Mouse (Mus musculus) ES-E14 (cell line): ENCODE measurements at regions not wholly inside any gene's neighbourhood (a gene's known extent, or its start where the extent isn't known, plus 50 kb on each side); places are given as distances from the start of the nearest gene placed in this dataset.

ENCODE experiments used
- DNase-seq: peaks from one replicate; pipeline ENCODE4 v3.0.0-alpha.2; 2013; ENCODE audit warnings: low read depth, low spot score
- H3K27ac ChIP-seq: 2 replicates; pipeline ENCODE4 v1.5.1; 2012; ENCODE audit warnings: low read depth, mild to moderate bottlenecking, low read length, moderate library complexity, mixed read lengths; ENCODE audit not compliant: poor library complexity, insufficient read depth, severe bottlenecking
- H3K36me3 ChIP-seq: 2 replicates; pipeline ENCODE4 v1.6.1; 2012; ENCODE audit warnings: mild to moderate bottlenecking, low read length, moderate library complexity, mixed read lengths; ENCODE audit not compliant: control insufficient read depth, poor library complexity, insufficient read depth, severe bottlenecking
- H3K4me1 ChIP-seq, 2 experiments: fragments of 150-350 bp in 1 of 2; sonication (generic) in 1 of 2; 2 replicates each; pipeline ENCODE4 v1.6.1; 2012; ENCODE audit warnings: low read length in 2 of 2, mild to moderate bottlenecking in 1 of 2, mixed read lengths in 1 of 2; ENCODE audit not compliant: control insufficient read depth in 2 of 2, insufficient read depth in 2 of 2, poor library complexity in 1 of 2
- H3K4me3 ChIP-seq, 2 experiments: fragments of 150-350 bp in 1 of 2; sonication (generic) in 1 of 2; 2 replicates each; pipeline ENCODE4 v1.5.1; 2012; ENCODE audit warnings: low read length in 2 of 2, low read depth in 1 of 2, mild to moderate bottlenecking in 1 of 2, mixed read lengths in 1 of 2; ENCODE audit not compliant: insufficient read depth in 1 of 2, poor library complexity in 1 of 2, severe bottlenecking in 1 of 2
- H3K9ac ChIP-seq: 2 replicates; pipeline ENCODE4 v1.6.1; 2012; ENCODE audit warnings: low read depth, mild to moderate bottlenecking, low read length, mixed read lengths; ENCODE audit not compliant: poor library complexity, insufficient read depth, severe bottlenecking
- H3K9me3 ChIP-seq: fragments of 150-350 bp; sonication (generic); 2 replicates; pipeline ENCODE4 v1.6.1; 2012; ENCODE audit warnings: low read depth, mild to moderate bottlenecking, low read length; ENCODE audit not compliant: control insufficient read depth, insufficient read depth
- CHD2 ChIP-seq: IDR thresholded peaks from 2 replicates; pipeline ENCODE4 v1.6.1; 2014; ENCODE audit warnings: mild to moderate bottlenecking, low read depth, low read length, inconsistent platforms
- HCFC1 ChIP-seq: IDR thresholded peaks from 2 replicates; pipeline ENCODE4 v1.6.1; 2012; ENCODE audit warnings: low read length, inconsistent platforms, borderline replicate concordance; ENCODE audit not compliant: insufficient read depth
- MAFK ChIP-seq: IDR thresholded peaks from 2 replicates; pipeline ENCODE4 v1.6.1; 2014; ENCODE audit warnings: mild to moderate bottlenecking, low read depth, low read length, inconsistent platforms; ENCODE audit not compliant: insufficient read depth
- ZC3H11A ChIP-seq: IDR thresholded peaks from 2 replicates; pipeline ENCODE4 v1.6.1; 2012; ENCODE audit warnings: low read depth, mild to moderate bottlenecking, inconsistent platforms, low read length, borderline replicate concordance
- ZNF384 ChIP-seq: IDR thresholded peaks from 2 replicates; pipeline ENCODE4 v1.6.1; 2012; ENCODE audit warnings: low read depth, low read length, inconsistent platforms
- in situ Hi-C, 2 experiments: fragments of 600-800 bp; cut with MboI; formaldehyde crosslinking; loops; one replicate each; pipeline ENCODE4 v1.15.1; 2025; ENCODE audit warnings: low sequenced_read_pairs in 2 of 2, inconsistent platforms in 1 of 2; ENCODE audit not compliant: unreplicated experiment in 2 of 2

DNA sequence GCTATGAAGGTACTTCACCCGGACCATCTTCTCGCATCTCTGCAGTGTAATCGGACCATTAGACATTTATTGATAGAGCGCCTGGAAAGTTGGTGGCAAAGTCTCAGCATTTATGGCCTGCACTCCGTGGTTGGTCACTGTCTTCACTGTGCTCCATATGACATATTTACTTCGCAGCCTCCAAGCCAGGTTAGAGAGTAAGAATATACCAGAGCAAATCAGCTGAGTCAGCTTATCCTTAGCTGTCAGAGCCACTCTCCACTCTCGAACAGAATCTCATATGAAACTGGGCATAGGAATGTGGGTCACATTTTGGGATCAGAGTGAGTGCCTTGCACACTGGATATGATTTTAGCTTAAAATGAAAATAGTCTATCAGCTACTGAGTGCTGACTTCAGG, 212.3 kb downstream of the 1700010I14Rik start:
- in situ Hi-C loops = no loop called here
- TF ChIP-seq MAFK (peak; percentile 84), ZC3H11A (no peak), ZNF384 (no peak)
- Histone ChIP-seq H3K4me1 (peaks cover 5 to 6% of the 10 kb centered on the region in 2 experiments; a peak in 2 of 4 replicates), H3K4me3 (no peak overlapping the region), H3K9me3 (no peaks in the 10 kb centered on the region), H3K9ac (no peak overlapping the region), H3K27ac (no peak overlapping the region), H3K36me3 (no peaks in the 10 kb centered on the region)
- no peak for DNase-seq

DNA sequence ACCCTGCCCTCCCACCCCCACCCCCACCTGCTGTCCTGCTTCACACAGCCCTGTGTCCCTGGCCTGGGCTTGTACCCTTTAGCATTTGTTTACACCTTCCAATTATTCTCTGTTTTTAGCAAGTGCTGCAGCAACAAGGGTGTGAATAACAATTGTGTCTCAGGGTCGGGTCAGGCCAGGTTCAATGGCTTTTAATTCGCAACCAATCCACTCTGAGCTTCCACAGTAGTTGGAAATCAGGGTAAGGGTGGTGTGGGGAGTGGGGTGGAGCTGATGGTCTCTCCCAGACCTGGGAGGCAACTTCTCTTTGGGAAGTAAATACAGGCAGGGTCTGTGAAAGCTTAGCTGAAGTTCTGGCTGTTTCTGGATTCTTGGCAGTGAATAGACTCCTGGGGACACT, 214.4 kb downstream of the 1700010I14Rik start:
- DNase-seq = peak; percentile 74
- in situ Hi-C loops = no loop called here
- H3K27ac ChIP-seq = no peak overlapping the region
- TF ChIP-seq ZC3H11A = no peak
- TF ChIP-seq HCFC1 = no peak
- no peak for TF ChIP-seq MAFK
- TF ChIP-seq CHD2 = no peak
- no peak for TF ChIP-seq ZNF384
- H3K9ac ChIP-seq = no peak overlapping the region
- H3K4me1 ChIP-seq = peaks cover 5 to 6% of the 10 kb centered on the region in 2 experiments; a peak in 2 of 4 replicates
- H3K36me3 ChIP-seq = no peaks in the 10 kb centered on the region
- no peaks in the 10 kb centered on the region for H3K9me3 ChIP-seq
- H3K4me3 ChIP-seq = no peak overlapping the region

DNA sequence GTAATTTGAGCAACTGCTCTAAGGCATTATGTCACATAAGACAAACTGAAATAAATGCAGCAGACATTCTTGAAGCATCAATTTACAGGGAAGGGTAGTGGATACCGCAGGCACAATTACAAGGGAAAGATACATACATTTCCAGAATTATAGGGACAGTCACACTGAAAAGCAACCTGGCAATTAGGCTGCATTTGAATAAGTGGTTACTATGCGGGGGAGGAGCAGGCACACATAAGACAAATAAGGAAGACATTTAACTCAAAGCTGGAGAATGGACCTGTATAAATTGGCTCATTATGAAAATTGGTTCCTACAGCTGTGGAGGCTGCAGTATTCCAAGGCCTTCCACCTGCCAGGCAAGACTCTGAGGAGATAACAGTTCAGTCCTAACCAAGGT, 211.2 kb upstream of the Gm17728 start:
- no peak for DNase-seq
- H3K9me3 ChIP-seq = no peaks in the 10 kb centered on the region
- H3K27ac ChIP-seq = no peak overlapping the region
- H3K9ac ChIP-seq = no peak overlapping the region
- TF ChIP-seq ZNF384 (no peak), MAFK (no peak), ZC3H11A (no peak)
- H3K36me3 ChIP-seq = no peaks in the 10 kb centered on the region
- in situ Hi-C loops = no loop called here
- H3K4me1 ChIP-seq = no peaks in the 10 kb centered on the region
- H3K4me3 ChIP-seq = no peak overlapping the region

DNA sequence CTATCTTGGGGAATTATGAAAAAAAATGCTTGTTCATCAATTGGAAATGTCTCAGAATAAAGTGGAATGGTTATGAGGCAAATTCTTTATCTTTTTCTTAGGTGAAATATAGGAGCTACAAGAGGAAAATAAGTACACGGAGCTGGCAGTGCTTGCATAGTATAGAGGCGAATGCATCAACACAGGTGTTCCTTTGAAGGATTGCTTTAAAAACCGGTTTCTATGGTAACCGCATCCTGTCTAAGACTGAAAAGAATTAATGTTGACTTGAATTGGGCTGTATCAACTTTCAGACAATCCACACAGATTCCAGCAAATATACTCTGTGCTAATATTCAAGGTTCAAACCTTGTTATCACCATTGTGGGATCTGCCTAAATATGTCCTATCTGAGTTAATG, 198.8 kb upstream of the Gm17728 start:
- no peak overlapping the region for H3K9ac ChIP-seq
- no peak overlapping the region for H3K4me3 ChIP-seq

DNA sequence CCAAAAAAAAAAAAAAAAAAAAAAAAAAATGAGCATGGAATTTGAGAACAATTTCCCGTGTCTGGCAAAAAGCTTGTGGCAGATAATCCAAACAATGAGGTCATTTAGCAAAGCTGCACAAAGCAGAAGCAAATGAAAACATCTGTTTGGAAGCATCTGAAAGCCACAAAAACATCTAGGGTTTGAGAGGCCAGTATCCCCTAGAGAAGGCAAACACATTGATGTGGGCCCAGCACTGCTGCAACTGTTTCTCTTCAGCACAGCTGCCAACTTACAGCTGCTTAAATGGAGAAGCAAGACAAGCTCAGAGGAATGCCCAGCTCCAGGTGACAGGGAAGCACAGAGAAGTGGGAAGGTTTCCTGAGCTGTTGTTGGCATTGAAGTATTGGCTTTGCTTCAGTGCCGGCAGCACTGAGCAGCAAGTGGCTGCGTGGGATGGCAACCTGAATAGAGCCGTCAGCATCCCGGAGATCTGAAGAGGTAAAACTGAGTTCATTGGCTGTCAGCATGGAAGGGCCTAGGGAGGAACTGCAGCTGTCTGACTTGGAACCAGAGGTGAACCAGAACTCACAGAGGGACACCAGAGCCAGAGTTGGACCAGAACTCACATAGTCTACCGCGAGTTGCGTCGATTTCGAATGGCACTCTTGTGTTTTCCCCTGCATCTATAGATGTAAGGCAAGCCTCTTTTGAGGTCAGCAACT, 193.8 kb upstream of the Gm17728 start:
- no peaks in the 10 kb centered on the region for H3K36me3 ChIP-seq
- H3K4me1 ChIP-seq = no peaks in the 10 kb centered on the region
- H3K4me3 ChIP-seq = no peak overlapping the region
- H3K9me3 ChIP-seq = no peaks in the 10 kb centered on the region
- no peak overlapping the region for H3K27ac ChIP-seq
- in situ Hi-C loops = no loop called here
- TF ChIP-seq ZNF384 = no peak
- no peak for TF ChIP-seq ZC3H11A
- TF ChIP-seq CHD2 = no peak
- no peak for TF ChIP-seq MAFK
- no peak for TF ChIP-seq HCFC1
- no peak overlapping the region for H3K9ac ChIP-seq
- DNase-seq = no peak

More for the DNA sequence above, 198.8 kb upstream of the Gm17728 start:
- Histone ChIP-seq H3K9me3 (no peaks in the 10 kb centered on the region), H3K4me1 (no peaks in the 10 kb centered on the region), H3K27ac (no peak overlapping the region), H3K36me3 (no peaks in the 10 kb centered on the region)
- in situ Hi-C loops = no loop called here
- TF ChIP-seq ZNF384 (no peak), MAFK (no peak), CHD2 (no peak), HCFC1 (no peak), ZC3H11A (no peak)
- DNase-seq = no peak
